Mouse (Mus musculus) megakaryocyte progenitor cell, adult 5-6 weeks (primary cell): Measurements from ENCODE around the gene Rnf44. TPM values are rescaled to one million over a fixed set of nuclear protein-coding genes. Genes with fewer than 3 reads are reported as not detected.

Experiments
- ATAC-seq: replicated peaks from 2 replicates; pipeline ENCODE4 v1.8.0; 2016; ENCODE audit warnings: mild to moderate bottlenecking, moderate TSS enrichment, inconsistent platforms; ENCODE audit not compliant: poor library complexity
- total RNA-seq, 2 experiments: library from RNA; stranded (forward) in 1 of 2; stranded (reverse) in 1 of 2; fragments of 157-497, 149-512 nt in 1 of 2; fragments of 200-1000 nt in 1 of 2; gene quantifications; 2 replicates each; pipeline versions ENCODE4 v1.2.3 to v1.2.4; 2015 to 2017

Rnf44 gene
- total RNA-seq (2015) (47.2 and 49.6 TPM in 2 replicates), total RNA-seq (2017) (16.8 and 19.4 TPM in 2 replicates)

GRCm38 (mm10) chr13:54693558-54694347 lies at the start of gene Rnf44:
Gene Rnf44, minus strand, starts transcription at chr13:54693907.
- peak; percentile 90 for ATAC-seq

- ATAC-seq = no peak
Observed at GRCm38 (mm10) chr13:54738213-54738601, 44.5 kb upstream of the Rnf44 start.

GRCm38 (mm10) chr13:54737488-54738212 lies 43.9 kb upstream of the Rnf44 start:
- no peak for ATAC-seq

GRCm38 (mm10) chr13:54736931-54737330 lies 43.2 kb upstream of the Rnf44 start:
- ATAC-seq = no peak

- ATAC-seq = no peak
Observed at GRCm38 (mm10) chr13:54726131-54726530, 32.4 kb upstream of the Rnf44 start.

- ATAC-seq = no peak
Observed at GRCm38 (mm10) chr13:54723143-54723542, 29.4 kb upstream of the Rnf44 start.

- ATAC-seq = peak; percentile 60; the same call in 1 of the 2 replicates
Observed at GRCm38 (mm10) chr13:54716916-54717315, 23.2 kb upstream of the Rnf44 start.

GRCm38 (mm10) chr13:54714996-54715395 lies 21.3 kb upstream of the Rnf44 start:
- ATAC-seq = no peak

GRCm38 (mm10) chr13:54714393-54714792 lies 20.7 kb upstream of the Rnf44 start:
- ATAC-seq = no peak

GRCm38 (mm10) chr13:54710866-54711265 lies 17.2 kb upstream of the Rnf44 start:
- no peak for ATAC-seq

- ATAC-seq = no peak
Observed at GRCm38 (mm10) chr13:54704890-54705289, 11.2 kb upstream of the Rnf44 start.

GRCm38 (mm10) chr13:54702507-54702906 lies 8.8 kb upstream of the Rnf44 start:
- no peak for ATAC-seq

GRCm38 (mm10) chr13:54701243-54701642 lies 7.5 kb upstream of the Rnf44 start, which contains the start of gene Cdhr2:
Gene Cdhr2, plus strand, starts transcription at chr13:54701461.
- ATAC-seq = no peak

- no peak for ATAC-seq
Observed at GRCm38 (mm10) chr13:54695479-54696230, 1.9 kb upstream of the Rnf44 start.

GRCm38 (mm10) chr13:54694348-54695060 lies 797 bp upstream of the Rnf44 start:
- peak; percentile 49 for ATAC-seq

GRCm38 (mm10) chr13:54692711-54693557 lies 773 bp downstream of the Rnf44 start:
- ATAC-seq = no peak

GRCm38 (mm10) chr13:54691737-54692136 lies 2.0 kb downstream of the Rnf44 start:
- ATAC-seq = no peak

GRCm38 (mm10) chr13:54690151-54690740 lies 3.5 kb downstream of the Rnf44 start:
- ATAC-seq = no peak
